Mouse (Mus musculus) urinary bladder, adult 18-20 months (tissue): ENCODE results near the gene Slc25a16.

Source experiments
- DNase-seq, 2 experiments: peaks; one replicate each; pipeline ENCODE4 v3.0.0; 2022; ENCODE audit warnings: low spot score in 2 of 2, mixed read lengths in 2 of 2

Slc25a16 gene

GRCm38 (mm10) chr10:62919925-62920765 lies at the start of gene Slc25a16:
Gene Slc25a16, plus strand, starts transcription at chr10:62920633.
- peak; percentile 84 to 87 for DNase-seq

- no peak for DNase-seq
Measured at GRCm38 (mm10) chr10:62874828-62875227, 45.6 kb upstream of the Slc25a16 start.

- no peak for DNase-seq
Measured at GRCm38 (mm10) chr10:62875565-62875964, 44.9 kb upstream of the Slc25a16 start.

GRCm38 (mm10) chr10:62878056-62878455 lies 42.4 kb upstream of the Slc25a16 start:
- DNase-seq = no peak

GRCm38 (mm10) chr10:62881211-62881610 lies 39.2 kb upstream of the Slc25a16 start:
- DNase-seq = no peak

GRCm38 (mm10) chr10:62883933-62884372 lies 36.5 kb upstream of the Slc25a16 start:
- DNase-seq = no peak

GRCm38 (mm10) chr10:62884517-62884916 lies 35.9 kb upstream of the Slc25a16 start:
- DNase-seq = no peak

- DNase-seq = no peak
Measured at GRCm38 (mm10) chr10:62885460-62885859, 35.0 kb upstream of the Slc25a16 start.

GRCm38 (mm10) chr10:62885969-62886798 lies 34.2 kb upstream of the Slc25a16 start:
- DNase-seq = peak in 1 of 2 experiments; percentile 22

- peak in 1 of 2 experiments; percentile 41 for DNase-seq
Measured at GRCm38 (mm10) chr10:62886799-62887591, 33.4 kb upstream of the Slc25a16 start.

- no peak for DNase-seq
Measured at GRCm38 (mm10) chr10:62891025-62891424, 29.4 kb upstream of the Slc25a16 start.

GRCm38 (mm10) chr10:62892549-62893232 lies 27.7 kb upstream of the Slc25a16 start:
- no peak for DNase-seq

- no peak for DNase-seq
Measured at GRCm38 (mm10) chr10:62893356-62893884, 27.0 kb upstream of the Slc25a16 start.

GRCm38 (mm10) chr10:62894447-62894846 lies 26.0 kb upstream of the Slc25a16 start:
- no peak for DNase-seq

GRCm38 (mm10) chr10:62895386-62895785 lies 25.0 kb upstream of the Slc25a16 start:
- DNase-seq = no peak

- no peak for DNase-seq
Measured at GRCm38 (mm10) chr10:62896035-62896434, 24.4 kb upstream of the Slc25a16 start.

- DNase-seq = no peak
Measured at GRCm38 (mm10) chr10:62896774-62897173, 23.7 kb upstream of the Slc25a16 start.

- DNase-seq = no peak
Measured at GRCm38 (mm10) chr10:62897437-62897836, 23.0 kb upstream of the Slc25a16 start.

- DNase-seq = no peak
Measured at GRCm38 (mm10) chr10:62898061-62898460, 22.4 kb upstream of the Slc25a16 start.

- DNase-seq = no peak
Measured at GRCm38 (mm10) chr10:62900144-62900543, 20.3 kb upstream of the Slc25a16 start.

GRCm38 (mm10) chr10:62901826-62902225 lies 18.6 kb upstream of the Slc25a16 start:
- no peak for DNase-seq
